Mouse (Mus musculus): ENCODE measurements around the gene Zfp13.

- TF ChIP-seq CTCF (IDR thresholded peaks at IDR 0.05; ENCODE audit: low read depth, low read length): no peak
- 0 out of 2 replicates have a peak, but pooled peaks have one; percentile 38 for TF ChIP-seq EP300 (IDR thresholded peaks at IDR 0.05; ENCODE audit: insufficient read depth, low read depth, low read length)
- TF ChIP-seq POLR2A (IDR thresholded peaks at IDR 0.05; ENCODE audit: insufficient read depth, low read length): peak; percentile 51
These were observed 49.0 kb downstream of the Zfp13 start for GRCm38 (mm10) chr17:23550188-23550791.
